Mouse (Mus musculus): ENCODE data around the gene Dek.

DNA sequence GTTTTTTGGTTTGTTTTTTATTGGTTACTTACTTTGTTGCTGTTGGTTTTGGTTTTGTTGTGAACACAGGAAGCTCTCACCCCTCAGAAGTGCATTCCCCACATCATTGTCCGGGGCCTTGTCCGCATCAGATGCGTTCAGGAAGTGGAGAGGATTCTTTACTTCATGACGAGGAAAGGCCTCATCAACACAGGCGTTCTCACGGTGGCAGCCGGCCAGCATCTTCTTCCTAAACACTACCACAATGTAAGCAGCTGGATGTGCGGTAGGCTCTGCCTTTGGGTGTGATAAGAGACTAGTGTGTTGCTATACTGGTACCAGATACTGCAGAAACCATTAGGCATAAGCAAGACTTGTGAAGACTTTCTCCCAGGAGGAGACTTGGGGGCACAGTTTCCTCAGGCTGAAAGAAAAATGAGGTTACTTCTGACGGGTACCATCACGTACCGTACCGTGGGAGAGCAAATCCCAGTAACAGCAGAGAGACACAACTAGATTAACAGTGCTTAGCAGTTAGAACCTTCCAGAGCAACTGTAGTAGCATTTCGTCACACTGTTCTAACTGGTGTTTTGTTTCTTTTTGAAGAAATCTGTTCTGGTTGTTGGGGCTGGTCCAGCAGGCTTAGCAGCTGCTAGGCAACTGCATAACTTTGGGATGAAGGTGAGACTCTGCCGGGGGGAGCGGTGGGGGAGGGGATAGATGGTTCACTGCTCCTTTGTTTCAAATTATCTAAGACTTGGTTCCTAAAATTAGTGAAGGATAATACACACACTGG is 41.8 kb downstream of the Dek start:
- no peak for TF ChIP-seq POLR2A (IDR thresholded peaks at IDR 0.05; ENCODE audit: insufficient read depth, low read depth, low read length)
- no peak for TF ChIP-seq CTCF (IDR thresholded peaks at IDR 0.05)

Data from heart, adult 2 months (tissue).